Mouse (Mus musculus) intestine, embryonic 14.5 days (tissue): ENCODE data around the gene Ptpn22. TPM values are rescaled to one million over a fixed set of nuclear protein-coding genes. Genes with fewer than 3 reads are reported as not detected.
"Not testable (repeated sequence)": the region's sequence is repeated elsewhere in the genome, so short reads cannot be mapped to it uniquely, and the experiment has no call there.

ENCODE experiments used
- ATAC-seq: fragments of 200-750 bp; cut with Nextera tagmentation; replicated peaks from 2 replicates; pipeline ENCODE4 v1.8.0; 2017; ENCODE audit warnings: low read depth, moderate number of reproducible peaks, moderate TSS enrichment, moderate library complexity; ENCODE audit not compliant: low FRiP score, low TSS enrichment
- DNase-seq: peaks from one replicate; pipeline ENCODE4 v3.0.0-alpha.2; 2018; ENCODE audit warnings: low spot score
- H3K27ac ChIP-seq: fragments of 300-500 bp; sonication (generic); 2 replicates; pipeline ENCODE4 v1.5.1; 2014; ENCODE audit warnings: low read depth, mild to moderate bottlenecking, control low read depth
- H3K27me3 ChIP-seq: fragments of 300-500 bp; sonication (generic); replicated peaks from 2 replicates; pipeline ENCODE4 v1.6.1; 2014; ENCODE audit warnings: low read length, control low read depth; ENCODE audit not compliant: control insufficient read depth, insufficient read depth
- H3K36me3 ChIP-seq: fragments of 300-500 bp; sonication (generic); 2 replicates; pipeline ENCODE4 v1.6.1; 2014; ENCODE audit warnings: low read length, control low read depth; ENCODE audit not compliant: control insufficient read depth, insufficient read depth
- H3K4me1 ChIP-seq: fragments of 300-500 bp; sonication (generic); replicated peaks from 2 replicates; pipeline ENCODE4 v1.6.1; 2014; ENCODE audit warnings: low read length, control low read depth, mixed read lengths; ENCODE audit not compliant: control insufficient read depth, insufficient read depth
- H3K4me2 ChIP-seq: fragments of 300-500 bp; sonication (generic); 2 replicates; pipeline ENCODE4 v1.6.1; 2014; ENCODE audit warnings: low read length
- H3K4me3 ChIP-seq: fragments of 300-500 bp; sonication (generic); 2 replicates; pipeline ENCODE4 v1.5.1; 2014; ENCODE audit warnings: low read depth, low read length, control low read depth, mixed read lengths
- H3K9ac ChIP-seq: fragments of 300-500 bp; sonication (generic); 2 replicates; pipeline ENCODE4 v1.6.1; 2014; ENCODE audit warnings: mild to moderate bottlenecking, low read length
- H3K9me3 ChIP-seq: fragments of 300-500 bp; sonication (generic); 2 replicates; pipeline ENCODE4 v1.6.1; 2016; ENCODE audit warnings: low read length, control low read depth; ENCODE audit not compliant: control insufficient read depth
- WGBS: fragments of 180-500 bp; shearing (Covaris S2); extraction: QIAGEN DNeasy Blood & Tissue Kit; methylation state at CpG from one replicate; pipeline ENCODE4 v1.1.7; 2014; 5-methylcytosine and 5-hydroxymethylcytosine counted together
- polyA plus RNA-seq: library from polyadenylated mRNA; unstranded; fragments of >200 nt; fragmentation: Nextera tagmentation; extraction: Ambion mirVana; gene quantifications from 2 replicates; pipeline ENCODE4 v1.2.1, GENCODE M21; 2014

Gene Ptpn22
- polyA plus RNA-seq, 1 experiment from 2014 or later, result 0.72 TPM

DNA sequence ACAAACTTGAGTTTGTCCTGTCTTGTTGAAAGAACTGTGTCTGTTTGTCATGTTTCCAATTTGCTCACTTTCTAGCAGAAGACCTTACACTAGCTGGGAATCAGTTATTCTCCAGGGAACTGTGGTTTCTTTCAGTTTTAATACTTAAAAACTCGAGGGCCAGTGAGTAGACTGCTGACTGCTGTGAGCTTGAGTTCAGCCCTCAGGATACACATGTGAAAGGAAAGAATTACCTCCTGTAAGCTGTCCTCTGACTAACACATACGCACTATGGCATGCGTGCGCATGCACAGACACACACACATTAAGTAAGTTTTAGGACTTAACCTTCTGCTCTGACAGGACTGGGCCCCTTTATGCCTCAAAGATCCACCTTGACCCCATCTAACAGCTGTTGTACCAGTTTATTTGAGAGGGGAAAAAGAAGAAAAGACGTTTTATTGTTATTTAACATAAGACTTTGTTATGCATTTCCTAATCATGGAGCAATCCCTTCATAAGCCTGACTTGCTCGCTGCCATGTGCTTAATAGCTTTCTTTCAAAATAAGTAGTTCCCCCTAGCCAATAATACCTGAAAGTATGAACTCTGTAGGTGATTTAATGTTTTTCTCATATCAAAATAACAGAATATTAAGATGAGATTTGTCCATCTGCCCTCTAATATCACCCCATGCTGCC, 24.2 kb upstream of the Ptpn22 start:
- Histone ChIP-seq H3K27me3 (no peaks in the 10 kb centered on the region), H3K36me3 (no peaks in the 10 kb centered on the region), H3K4me1 (no peaks in the 10 kb centered on the region), H3K9me3 (no peaks in the 10 kb centered on the region), H3K4me3 (no peak overlapping the region), H3K27ac (no peak overlapping the region), H3K4me2 (no peak overlapping the region), H3K9ac (no peak overlapping the region)
- ATAC-seq (no peak), DNase-seq (no peak)
- 79% methylated on average over 6 of the region's 6 CpGs for WGBS

- DNase-seq (no peak), ATAC-seq (no peak)
- Histone ChIP-seq H3K9me3 (no peaks in the 10 kb centered on the region), H3K4me2 (no peak overlapping the region), H3K27me3 (no peaks in the 10 kb centered on the region), H3K9ac (no peak overlapping the region), H3K4me3 (no peak overlapping the region), H3K4me1 (no peaks in the 10 kb centered on the region), H3K27ac (no peak overlapping the region), H3K36me3 (no peaks in the 10 kb centered on the region)
- 78% methylated on average over 10 of the region's 10 CpGs for WGBS
These were observed 23.7 kb upstream of the Ptpn22 start for GRCm38 (mm10) chr3:103835951-103836310.

GRCm38 (mm10) chr3:103836453-103836852, 23.1 kb upstream of the Ptpn22 start:
- Histone ChIP-seq H3K4me1 (no peaks in the 10 kb centered on the region), H3K36me3 (no peaks in the 10 kb centered on the region), H3K9me3 (no peaks in the 10 kb centered on the region), H3K4me3 (no peak overlapping the region), H3K27me3 (no peaks in the 10 kb centered on the region), H3K4me2 (no peak overlapping the region), H3K27ac (no peak overlapping the region), H3K9ac (no peak overlapping the region)
- DNase-seq (no peak), ATAC-seq (no peak)
- WGBS, result 93% methylated on average over 5 of the region's 5 CpGs

GRCm38 (mm10) chr3:103839711-103840110, 19.9 kb upstream of the Ptpn22 start:
- Histone ChIP-seq H3K4me3 (no peak overlapping the region), H3K4me2 (no peak overlapping the region), H3K27me3 (no peaks in the 10 kb centered on the region), H3K9me3 (0 out of 2 replicates have a peak, but pooled peaks cover 4% of the 10 kb centered on the region), H3K27ac (no peak overlapping the region), H3K4me1 (no peaks in the 10 kb centered on the region), H3K36me3 (no peaks in the 10 kb centered on the region), H3K9ac (no peak overlapping the region)
- 93% methylated on average over 6 of the region's 6 CpGs for WGBS
- DNase-seq (no peak), ATAC-seq (no peak)

GRCm38 (mm10) chr3:103840195-103840594, 19.4 kb upstream of the Ptpn22 start:
- not testable (repeated sequence) for ATAC-seq, H3K4me1 ChIP-seq, H3K27me3 ChIP-seq, H3K4me2 ChIP-seq, H3K9ac ChIP-seq, H3K9me3 ChIP-seq, H3K4me3 ChIP-seq, H3K27ac ChIP-seq, H3K36me3 ChIP-seq, DNase-seq
- 82% methylated on average over 3 of the region's 3 CpGs for WGBS

GRCm38 (mm10) chr3:103840946-103841345, 18.6 kb upstream of the Ptpn22 start:
- WGBS, result 93% methylated on average over 7 of the region's 7 CpGs
- H3K9me3 ChIP-seq, H3K4me1 ChIP-seq: not testable (repeated sequence)

DNA sequence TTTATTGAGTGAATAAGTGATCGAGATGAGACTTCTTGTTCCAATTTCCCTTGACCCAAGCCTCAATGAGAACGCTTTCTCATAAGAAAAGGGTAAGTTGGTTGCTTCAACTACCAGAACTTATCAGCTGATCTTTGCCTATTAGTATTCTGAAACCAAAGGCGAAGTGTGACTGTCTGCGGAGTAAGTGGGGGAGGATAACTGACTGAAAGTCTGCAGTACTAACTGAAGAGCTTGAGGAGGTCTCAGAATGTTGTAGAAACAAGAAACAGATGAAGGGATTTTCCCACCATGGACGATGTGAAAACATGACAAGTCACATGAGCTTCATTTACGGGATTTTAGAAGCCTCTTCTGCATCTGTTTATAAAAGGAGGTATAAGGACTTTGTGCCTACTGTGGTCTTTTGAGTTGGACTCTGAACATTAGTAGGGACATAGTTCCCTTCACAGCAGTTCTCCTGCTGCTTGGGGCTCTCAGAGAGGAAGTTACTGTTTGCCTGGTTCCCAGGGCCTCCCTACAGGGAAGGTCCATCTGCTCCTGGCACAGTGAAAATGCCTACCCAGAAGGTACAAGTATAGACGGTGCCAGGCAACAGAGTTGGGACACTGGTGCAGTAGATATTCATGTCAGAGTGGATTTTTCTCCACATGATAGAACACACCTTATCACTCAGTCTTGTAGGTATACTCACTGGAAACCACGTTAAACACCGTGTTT, 8.8 kb upstream of the Ptpn22 start:
- no peaks in the 10 kb centered on the region for H3K4me1 ChIP-seq
- WGBS, result 73% methylated on average over 9 of the region's 9 CpGs
- ATAC-seq (no peak), DNase-seq (no peak)
- H3K9ac ChIP-seq, result no peak overlapping the region
- no peaks in the 10 kb centered on the region for H3K27me3 ChIP-seq
- no peaks in the 10 kb centered on the region for H3K36me3 ChIP-seq
- H3K4me2 ChIP-seq, result no peak overlapping the region
- H3K27ac ChIP-seq, result no peak overlapping the region
- H3K4me3 ChIP-seq, result no peak overlapping the region
- no peaks in the 10 kb centered on the region for H3K9me3 ChIP-seq

More at GRCm38 (mm10) chr3:103840946-103841345, 18.6 kb upstream of the Ptpn22 start:
- H3K36me3 ChIP-seq, ATAC-seq, H3K9ac ChIP-seq, H3K4me3 ChIP-seq, H3K27ac ChIP-seq, H3K4me2 ChIP-seq, H3K27me3 ChIP-seq, DNase-seq: not testable (repeated sequence)

DNA sequence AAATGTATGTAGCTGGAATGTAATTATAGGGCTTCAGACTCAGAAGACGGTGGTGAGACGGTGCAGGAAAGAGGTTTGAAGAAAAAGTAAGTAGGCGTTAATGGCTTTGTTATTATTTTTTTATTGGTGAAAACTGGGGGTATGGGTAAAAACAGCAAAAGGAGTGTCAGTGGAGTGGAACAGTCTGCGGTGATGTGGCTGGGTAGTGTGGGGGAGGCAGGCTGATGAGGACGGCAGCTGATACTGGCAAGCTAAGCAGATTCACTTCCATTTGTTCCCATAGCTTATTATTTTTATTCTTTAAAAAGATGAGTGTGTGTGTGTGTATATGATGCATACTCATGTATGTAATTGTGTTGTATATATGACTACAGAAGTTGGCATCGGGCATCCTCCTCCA, 8.1 kb upstream of the Ptpn22 start:
- no peak overlapping the region for H3K4me2 ChIP-seq
- H3K9ac ChIP-seq, result no peak overlapping the region
- no peak overlapping the region for H3K27ac ChIP-seq
- H3K4me1 ChIP-seq, result no peaks in the 10 kb centered on the region
- WGBS, result 95% methylated on average over 6 of the region's 6 CpGs
- DNase-seq (no peak), ATAC-seq (no peak)
- H3K27me3 ChIP-seq, result no peaks in the 10 kb centered on the region
- H3K9me3 ChIP-seq, result no peaks in the 10 kb centered on the region
- no peaks in the 10 kb centered on the region for H3K36me3 ChIP-seq
- no peak overlapping the region for H3K4me3 ChIP-seq

- Histone ChIP-seq H3K4me1 (no peaks in the 10 kb centered on the region), H3K27me3 (no peaks in the 10 kb centered on the region), H3K9me3 (no peaks in the 10 kb centered on the region), H3K27ac (no peak overlapping the region), H3K9ac (no peak overlapping the region), H3K4me3 (no peak overlapping the region), H3K4me2 (no peak overlapping the region), H3K36me3 (no peaks in the 10 kb centered on the region)
- WGBS, result 84% methylated on average over 8 of the region's 8 CpGs
- ATAC-seq (no peak), DNase-seq (no peak)
These were observed 7.7 kb upstream of the Ptpn22 start for GRCm38 (mm10) chr3:103851882-103852281.
